Mouse (Mus musculus) bone marrow, adult 2 months (tissue): Measurements from ENCODE around the gene Etv2. TPM values are rescaled to one million over a fixed set of nuclear protein-coding genes. Genes with fewer than 3 reads are reported as not detected.

Experiments used
- H3K27ac ChIP-seq: fragments of 200-500 bp; 2 replicates; pipeline ENCODE4 v1.5.1; 2012; ENCODE audit warnings: low read depth, mild to moderate bottlenecking, control low read depth, inconsistent platforms, low read length; ENCODE audit not compliant: control insufficient read depth, poor library complexity, insufficient read depth
- H3K4me1 ChIP-seq: fragments of 200-500 bp; 2 replicates; pipeline ENCODE4 v1.6.1; 2011; ENCODE audit warnings: low read length; ENCODE audit not compliant: control insufficient read depth, insufficient read depth
- H3K4me3 ChIP-seq: fragments of 200-500 bp; replicated peaks from 2 replicates; pipeline ENCODE3; 2011; ENCODE audit warnings: mild to moderate bottlenecking, low read depth, low read length, control low read depth; ENCODE audit not compliant: control insufficient read depth
- CTCF ChIP-seq: fragments of 200-500 bp; IDR thresholded peaks from 2 replicates; pipeline ENCODE4 v1.5.1; 2011; ENCODE audit warnings: low read length, control low read depth; ENCODE audit not compliant: control insufficient read depth, insufficient read depth
- POLR2A ChIP-seq: fragments of 200-500 bp; IDR thresholded peaks from 2 replicates; pipeline ENCODE4 v1.6.1; 2011; ENCODE audit warnings: low read depth, mild to moderate bottlenecking, control low read depth, low read length, borderline replicate concordance; ENCODE audit not compliant: control insufficient read depth
- WGBS: fragments of 180-500 bp; shearing (Covaris S2); methylation state at CpG from one replicate; pipeline ENCODE4 v1.1.7; 2018; 5-methylcytosine and 5-hydroxymethylcytosine counted together
- polyA plus RNA-seq: library from polyadenylated mRNA; stranded (reverse); fragments of >200 nt; gene quantifications from 2 replicates; pipeline ENCODE4 v1.2.4, GENCODE M21; 2011; ENCODE audit warnings: low replicate concordance; ENCODE audit not compliant: missing spikeins, insufficient read depth, insufficient read length

Gene Etv2
- polyA plus RNA-seq, 1 experiment: not detected

- TF ChIP-seq CTCF: no peak
- TF ChIP-seq POLR2A: no peak
- Histone ChIP-seq H3K27ac (no peak overlapping the region), H3K4me3 (no peak overlapping the region), H3K4me1 (peaks cover 3% of the 10 kb centered on the region; the same call in 1 of the 2 replicates)
- WGBS: 74% methylated on average over 5 of the region's 5 CpGs
Measured at GRCm38 (mm10) chr7:30596093-30596492, 39.6 kb downstream of the Etv2 start.

- H3K27ac ChIP-seq: no peak overlapping the region
- no peak overlapping the region for H3K4me3 ChIP-seq
- WGBS: 39% methylated on average over 4 of the region's 4 CpGs
- H3K4me1 ChIP-seq: peaks cover 3% of the 10 kb centered on the region; the same call in 1 of the 2 replicates
- TF ChIP-seq CTCF (no peak), POLR2A (no peak)
Measured at GRCm38 (mm10) chr7:30594510-30595024, 41.1 kb downstream of the Etv2 start.

GRCm38 (mm10) chr7:30593579-30594509 is 41.8 kb downstream of the Etv2 start:
- Histone ChIP-seq H3K27ac (no peak overlapping the region), H3K4me1 (peaks cover 3% of the 10 kb centered on the region; the same call in 1 of the 2 replicates), H3K4me3 (no peak overlapping the region)
- 64% methylated on average over 10 of the region's 10 CpGs for WGBS
- TF ChIP-seq POLR2A (no peak), CTCF (no peak)

- Histone ChIP-seq H3K27ac (no peak overlapping the region; the same call in 1 of the 2 replicates), H3K4me1 (peaks cover 3% of the 10 kb centered on the region; the same call in 1 of the 2 replicates), H3K4me3 (no peak overlapping the region)
- TF ChIP-seq CTCF (no peak), POLR2A (no peak)
- WGBS: 50% methylated on average over 5 of the region's 5 CpGs
Measured at GRCm38 (mm10) chr7:30592772-30593423, 42.8 kb downstream of the Etv2 start.

GRCm38 (mm10) chr7:30591605-30591951 is 44.1 kb downstream of the Etv2 start:
- no peak overlapping the region for H3K4me3 ChIP-seq
- H3K4me1 ChIP-seq: peaks cover 3% of the 10 kb centered on the region; the same call in 1 of the 2 replicates
- no peak overlapping the region for H3K27ac ChIP-seq
- 90% methylated on average over 4 of the region's 4 CpGs for WGBS
- TF ChIP-seq CTCF: no peak
- TF ChIP-seq POLR2A: no peak

GRCm38 (mm10) chr7:30590927-30591604 is 44.6 kb downstream of the Etv2 start:
- Histone ChIP-seq H3K4me1 (peaks cover 3% of the 10 kb centered on the region; the same call in 1 of the 2 replicates), H3K4me3 (no peak overlapping the region), H3K27ac (no peak overlapping the region)
- TF ChIP-seq POLR2A (no peak), CTCF (no peak)
- 92% methylated on average over 9 of the region's 9 CpGs for WGBS

- peak overlapping the region; percentile 38 for H3K27ac ChIP-seq
- WGBS: 28% methylated on average over 40 of the region's 40 CpGs
- H3K4me1 ChIP-seq: peaks cover 3% of the 10 kb centered on the region; the same call in 1 of the 2 replicates
- H3K4me3 ChIP-seq: peak overlapping the region; percentile 70
- TF ChIP-seq POLR2A (no peak), CTCF (peak; percentile 84)
Measured at GRCm38 (mm10) chr7:30589435-30590301, 46.0 kb downstream of the Etv2 start.

GRCm38 (mm10) chr7:30588676-30589434 is 46.8 kb downstream of the Etv2 start, which contains the start of gene Kmt2b:
Gene Kmt2b, minus strand, starts transcription at chr7:30588726.
- peaks cover 1% of the 10 kb centered on the region; the same call in 1 of the 2 replicates for H3K4me1 ChIP-seq
- peak; percentile 42; the same call in 1 of the 2 replicates for TF ChIP-seq POLR2A
- no peak; the same call in 1 of the 2 replicates for TF ChIP-seq CTCF
- peak within 1 kb of the TSS; percentile 96 for H3K4me3 ChIP-seq
- peak within 1 kb of the TSS; percentile 90 for H3K27ac ChIP-seq
- WGBS: under 1% methylated on average over 63 of the region's 68 CpGs
